Mouse (Mus musculus): ENCODE measurements around the gene Fbxo6.

GRCm38 (mm10) chr4:148104146-148104545, 47.8 kb downstream of the Fbxo6 start:
- no peak for TF ChIP-seq POLR2A (IDR thresholded peaks at IDR 0.05; ENCODE audit: low read depth, low read length)
- no peak for TF ChIP-seq CTCF (IDR thresholded peaks at IDR 0.05; ENCODE audit: extremely low read depth, insufficient read depth, insufficient read length, insufficient replicate concordance)

All from spleen, adult 2 months (tissue).